Mouse (Mus musculus) MEL-GATA-1-ER (cell line): ENCODE data around the gene Zfp143.

Experiments used
- DNase-seq: peaks from one replicate; pipeline ENCODE4 v3.0.0-alpha.2; 2012; ENCODE audit warnings: low read depth; ENCODE audit errors: extremely low read depth

Zfp143 gene

DNA sequence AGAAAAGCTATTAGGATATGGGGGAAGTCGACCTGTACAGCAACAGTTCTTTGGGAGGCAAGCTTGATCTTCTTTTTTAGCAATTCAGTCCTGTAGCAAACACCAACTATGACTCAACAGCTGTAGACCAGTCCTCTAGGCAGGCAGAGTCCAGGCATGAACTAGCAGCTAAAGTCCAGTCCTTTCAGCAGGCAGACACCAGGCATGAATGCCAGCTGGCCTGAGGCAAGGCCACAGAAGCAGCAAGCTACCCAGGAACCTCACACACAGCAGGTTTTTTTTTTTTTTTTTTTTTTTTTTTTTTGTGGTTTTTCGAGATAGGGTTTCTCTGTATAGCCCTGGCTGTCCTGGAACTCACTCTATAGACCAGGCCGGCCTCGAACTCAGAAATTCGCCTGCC lies 73.0 kb downstream of the Zfp143 start:
- no peak for DNase-seq

- DNase-seq: no peak
Observed at GRCm38 (mm10) chr7:110138538-110138937, 77.5 kb downstream of the Zfp143 start.

DNA sequence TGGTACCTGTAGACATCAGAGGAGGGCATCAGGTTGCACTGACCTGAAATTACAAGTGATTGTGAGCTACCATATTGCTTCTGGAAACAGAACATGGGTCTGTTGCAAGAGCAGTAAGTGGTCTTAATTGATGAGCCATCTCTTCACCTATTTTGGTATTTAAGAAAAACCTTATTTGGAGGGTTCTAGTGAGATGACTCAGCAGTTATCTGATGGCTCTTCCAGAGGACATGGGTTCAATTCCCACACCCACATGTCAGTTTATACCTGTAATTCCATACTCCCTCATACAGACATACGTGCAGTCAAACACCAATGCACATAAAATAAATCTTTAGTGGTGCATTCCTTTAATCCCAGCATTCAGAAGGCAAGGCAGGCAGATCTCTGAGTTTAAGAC lies 82.8 kb downstream of the Zfp143 start:
- DNase-seq: no peak
